Mouse (Mus musculus) brain, embryonic 14.5 days (tissue): ENCODE data around the gene Sgip1.

Experiments
- CTCF ChIP-seq: fragments of 200-500 bp; IDR thresholded peaks from 2 replicates; pipeline ENCODE4 v1.5.1; 2012; ENCODE audit warnings: inconsistent platforms, mild to moderate bottlenecking, moderate library complexity, borderline replicate concordance; ENCODE audit not compliant: insufficient read depth, insufficient read length; ENCODE audit errors: extremely low read depth
- POLR2A ChIP-seq: fragments of 200-500 bp; IDR thresholded peaks from 2 replicates; pipeline ENCODE4 v1.6.1; 2012; ENCODE audit warnings: mild to moderate bottlenecking, inconsistent platforms, borderline replicate concordance; ENCODE audit not compliant: poor library complexity, insufficient read depth, insufficient read length, severe bottlenecking; ENCODE audit errors: extremely low read depth

DNA sequence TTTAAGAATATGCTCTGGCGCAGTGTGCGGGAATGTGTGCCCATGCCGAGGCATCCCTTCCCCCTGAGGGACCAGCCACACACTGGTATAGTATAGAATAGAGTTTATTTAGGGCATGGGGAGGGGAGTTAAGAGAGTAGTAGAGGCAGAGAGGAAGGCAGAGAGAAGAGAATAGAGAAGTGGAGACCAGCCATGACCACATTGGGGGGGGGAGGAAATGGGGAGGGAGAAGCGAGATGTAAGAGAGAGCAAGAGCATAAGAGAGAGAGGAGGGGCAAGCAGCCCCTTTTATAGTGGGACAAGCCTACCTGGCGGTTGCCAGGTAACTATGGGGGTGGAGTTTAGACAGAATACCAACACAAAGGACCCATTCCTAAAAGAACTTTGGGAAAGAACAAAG lies 218.3 kb downstream of the Sgip1 start:
- no peak for TF ChIP-seq CTCF
- no peak for TF ChIP-seq POLR2A
